Mouse (Mus musculus) heart, postnatal 10 days (tissue): ENCODE data around the gene Obsl1. TPM values are rescaled to one million over a fixed set of nuclear protein-coding genes. Genes with fewer than 3 reads are reported as not detected.

Experiments
- DNase-seq, 2 experiments: peaks; one replicate each; pipeline ENCODE4 v3.0.0; 2021
- intact Hi-C: fragments of 180-260 bp; cut with DNase I; formaldehyde crosslinking; loops from one replicate; pipeline ENCODE4 v1.15.1; 2025
- total RNA-seq, 2 experiments: library from RNA; stranded (reverse); gene quantifications; 2 replicates each; pipeline ENCODE4 v1.2.3; 2021

The Obsl1 gene
- total RNA-seq, 2 experiments from 2014 or later, result 171 to 173 TPM

GRCm38 (mm10) chr1:75521321-75522031 lies 15.2 kb upstream of the Obsl1 start, which contains the start of gene Stk11ip:
Stk11ip (plus strand) TSS chr1:75521529.
- DNase-seq, result peak; percentile 95 to 97
- intact Hi-C loops, result loop anchor here (2.0 kb wide), 1 partner anchor 17 kb away; no protein-coding TSS in a partner anchor

DNA sequence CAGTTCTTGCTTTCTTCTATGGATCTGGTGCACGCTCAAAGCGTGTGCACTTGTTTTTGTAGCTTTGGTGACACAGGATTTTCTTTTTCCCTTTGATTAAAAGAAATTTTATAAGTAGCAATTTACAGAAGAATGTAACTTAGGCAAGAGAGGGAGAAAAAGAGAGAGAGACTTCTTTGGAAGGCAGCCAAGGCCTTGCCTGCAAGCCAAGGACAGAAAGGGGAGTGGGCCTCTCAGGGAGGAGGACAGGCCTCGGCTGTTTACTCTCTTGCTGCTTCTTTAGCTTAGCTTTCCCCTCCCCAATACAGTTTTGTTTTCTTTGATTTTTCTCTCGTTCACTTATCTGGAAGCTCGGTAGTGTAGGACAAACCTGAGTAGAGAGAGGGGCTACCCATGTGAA lies 13.3 kb upstream of the Obsl1 start:
- DNase-seq, result no peak
- intact Hi-C loops, result no loop called here

GRCm38 (mm10) chr1:75518427-75518826 lies 12.2 kb upstream of the Obsl1 start:
- intact Hi-C loops, result no loop called here
- no peak for DNase-seq

DNA sequence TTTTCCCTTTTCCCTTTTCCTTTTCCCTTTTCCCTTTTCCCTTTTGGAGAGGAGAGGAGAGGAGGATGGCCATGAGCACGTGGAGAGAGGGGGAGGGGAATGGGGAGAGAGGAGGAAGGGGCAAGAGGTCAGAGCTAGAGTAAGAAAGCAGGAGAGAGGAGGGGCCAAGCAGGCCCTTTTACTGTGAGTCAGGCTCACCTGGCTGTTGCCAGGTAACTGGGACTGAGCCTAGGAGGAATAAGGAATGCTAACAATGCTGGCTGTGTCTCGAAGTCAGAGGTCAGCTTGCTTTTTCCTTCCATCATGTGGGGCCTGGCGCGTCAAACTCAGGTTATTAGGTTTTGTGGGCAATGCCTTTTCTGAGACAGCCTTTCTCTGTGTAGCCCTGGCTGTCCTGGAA lies 11.7 kb upstream of the Obsl1 start:
- intact Hi-C loops, result no loop called here
- no peak for DNase-seq

- peak in 1 of 2 experiments; percentile 50 for DNase-seq
- intact Hi-C loops, result no loop called here
These were observed 10.6 kb upstream of the Obsl1 start for GRCm38 (mm10) chr1:75516703-75517380.

- DNase-seq, result no peak
- intact Hi-C loops, result no loop called here
These were observed 6.3 kb upstream of the Obsl1 start for GRCm38 (mm10) chr1:75512550-75512949.

DNA sequence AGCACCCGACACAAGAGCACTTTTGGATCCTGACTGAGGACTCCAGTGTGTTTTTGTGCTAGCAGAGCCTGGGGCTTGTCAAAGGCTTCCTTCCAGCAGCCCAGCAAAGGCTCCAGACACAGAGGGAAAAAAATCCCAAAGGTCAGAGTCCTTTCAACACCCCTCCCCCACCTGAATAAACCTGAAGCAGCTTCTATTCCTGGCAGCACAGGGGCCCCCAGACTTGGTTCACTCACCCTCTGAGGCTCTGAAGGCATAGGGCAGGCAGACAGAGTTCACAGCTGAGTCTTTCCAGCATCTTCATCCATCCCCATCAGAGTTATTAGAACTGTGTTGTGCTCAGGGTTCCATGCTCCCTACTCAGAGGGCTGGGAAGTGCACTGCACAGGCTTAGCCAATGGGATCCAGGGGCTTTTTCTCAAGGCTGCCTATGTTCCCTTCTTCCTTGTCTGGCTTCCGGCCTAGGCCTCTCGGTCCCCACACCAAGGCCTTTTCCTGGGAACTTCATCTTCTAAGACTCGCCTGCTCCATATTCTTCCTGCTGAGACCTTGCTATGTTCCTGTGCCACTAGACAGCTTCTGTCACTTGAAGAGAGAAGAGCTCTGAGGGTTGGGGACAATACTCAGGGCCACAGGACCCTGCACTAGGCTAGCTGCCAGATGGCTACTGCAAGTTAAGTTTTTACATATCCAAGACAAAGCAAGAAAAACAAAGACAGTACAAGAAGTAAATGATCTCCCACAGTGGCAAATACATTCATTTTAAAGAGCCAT lies 5.4 kb upstream of the Obsl1 start:
- intact Hi-C loops, result no loop called here
- peak; percentile 67 to 68 for DNase-seq

DNA sequence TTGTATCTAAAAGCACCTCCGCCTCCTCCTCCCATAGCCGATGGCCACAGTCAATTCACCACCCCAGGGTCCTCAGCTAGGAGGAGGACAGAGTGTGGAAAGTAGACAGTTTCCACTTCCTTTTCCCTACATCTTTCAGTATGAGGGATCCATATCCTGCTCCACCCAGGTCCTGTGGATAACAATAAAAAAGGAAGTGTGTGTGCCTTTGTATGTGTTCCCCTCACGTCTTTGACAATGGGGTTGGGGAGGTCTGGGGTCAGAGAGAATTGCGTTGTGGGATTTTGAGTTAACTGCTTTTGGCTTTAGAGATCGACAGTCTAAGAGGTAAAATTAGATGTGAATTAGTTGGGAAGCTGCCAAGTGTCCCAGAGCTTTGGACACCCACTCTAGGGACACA lies 3.9 kb upstream of the Obsl1 start:
- intact Hi-C loops, result no loop called here
- DNase-seq, result peak in 1 of 2 experiments; percentile 51

DNA sequence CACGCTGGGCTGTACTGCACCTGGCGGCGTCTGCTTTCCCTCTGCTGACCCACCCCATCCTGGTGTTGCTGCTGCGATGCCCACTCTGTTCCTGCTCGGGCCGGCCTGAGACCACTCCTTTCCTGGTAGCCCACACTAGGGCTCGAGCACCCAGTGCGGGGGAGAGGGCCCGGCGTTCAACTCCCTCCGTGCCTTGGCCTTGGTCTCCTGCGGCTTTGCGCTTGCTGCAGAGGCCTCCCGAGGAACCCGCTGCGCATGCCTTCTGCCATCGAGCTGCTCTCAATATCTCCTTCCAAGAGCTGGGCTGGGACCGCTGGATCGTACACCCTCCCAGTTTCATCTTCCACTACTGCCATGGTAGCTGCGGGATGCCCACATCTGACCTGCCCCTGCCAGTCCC lies 3.3 kb upstream of the Obsl1 start:
- DNase-seq, result no peak
- intact Hi-C loops, result loop anchor here (5.0 kb wide), 1 partner anchor 38 kb away; the partner anchor contains the start of gene Slc4a3

GRCm38 (mm10) chr1:75507006-75507405 lies 754 bp upstream of the Obsl1 start, which contains the start of gene Inha:
Inha (plus strand) TSS chr1:75507077.
- no peak for DNase-seq
- intact Hi-C loops, result loop anchor here (5.0 kb wide), 1 partner anchor 40 kb away; the partner anchor contains the start of gene Slc4a3

GRCm38 (mm10) chr1:75505159-75505955 lies 895 bp downstream of the Obsl1 start:
- DNase-seq, result peak; percentile 81 to 84
- intact Hi-C loops, result loop anchor here (1.0 to 5.0 kb wide), 3 partner anchors 15 to 54 kb away; partner anchors contain the start of genes Slc4a3 and Stk11ip

- intact Hi-C loops, result loop anchor here (1.0 to 5.0 kb wide), 3 partner anchors 16 to 55 kb away; partner anchors contain the start of genes Slc4a3 and Stk11ip
- DNase-seq, result no peak
These were observed 1.8 kb downstream of the Obsl1 start for GRCm38 (mm10) chr1:75504256-75505045.

- intact Hi-C loops, result no loop called here
- DNase-seq, result no peak
These were observed 2.6 kb downstream of the Obsl1 start for GRCm38 (mm10) chr1:75503651-75503980.

DNA sequence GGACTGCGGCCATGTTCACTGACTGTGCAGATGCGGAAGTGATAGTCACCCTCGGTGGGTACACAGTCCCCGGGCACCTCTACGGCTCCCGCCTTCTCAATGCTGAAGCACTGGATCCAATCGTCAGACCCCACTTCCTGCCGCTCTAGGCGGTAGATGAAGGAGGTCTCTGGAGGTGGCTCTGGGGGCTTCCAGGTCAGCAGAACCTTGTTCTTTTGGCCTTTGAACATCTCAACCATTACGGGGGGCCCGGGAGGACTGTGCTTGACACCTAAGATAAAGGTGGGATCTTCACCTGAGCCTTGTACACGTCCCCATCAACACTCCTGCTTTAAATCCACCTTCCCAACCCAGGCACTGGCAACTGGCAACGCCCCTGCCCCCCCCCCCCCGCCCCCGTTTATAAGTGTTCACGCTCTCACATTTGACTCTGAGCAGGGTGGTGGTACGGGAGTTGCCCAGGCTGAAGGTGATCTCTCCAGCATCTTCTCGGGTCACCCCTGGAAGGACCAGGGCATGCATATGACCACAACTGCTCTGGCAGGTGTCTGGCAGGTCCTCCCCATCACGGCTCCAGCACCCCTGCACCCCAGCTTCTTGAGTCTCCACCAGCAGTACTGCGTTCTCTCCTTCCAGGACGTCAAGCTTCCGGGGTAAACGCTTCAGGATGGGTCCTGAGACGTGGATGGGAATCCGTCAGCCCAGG lies 3.2 kb downstream of the Obsl1 start:
- no peak for DNase-seq
- intact Hi-C loops, result no loop called here

GRCm38 (mm10) chr1:75501905-75502304 lies 4.3 kb downstream of the Obsl1 start:
- intact Hi-C loops, result no loop called here
- DNase-seq, result no peak

DNA sequence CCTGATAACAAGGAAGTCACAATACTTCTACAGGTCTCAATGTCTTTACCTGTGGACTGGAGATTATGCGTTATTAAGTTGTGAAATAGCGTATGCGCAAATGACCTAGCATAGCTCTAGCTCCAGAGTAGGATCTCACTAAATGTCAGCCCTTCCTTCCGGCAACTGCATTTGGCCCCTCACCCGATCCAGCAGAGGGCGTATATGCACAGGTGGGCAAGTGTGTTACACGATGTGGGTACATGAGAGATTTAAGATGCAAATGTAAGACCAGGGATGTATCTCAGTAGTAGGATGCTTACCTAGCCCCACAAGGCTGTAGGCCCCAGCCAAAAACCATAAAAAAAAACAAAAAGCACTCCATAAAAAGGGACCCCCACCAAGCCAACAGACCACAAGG lies 6.8 kb downstream of the Obsl1 start:
- DNase-seq, result no peak
- intact Hi-C loops, result no loop called here

DNA sequence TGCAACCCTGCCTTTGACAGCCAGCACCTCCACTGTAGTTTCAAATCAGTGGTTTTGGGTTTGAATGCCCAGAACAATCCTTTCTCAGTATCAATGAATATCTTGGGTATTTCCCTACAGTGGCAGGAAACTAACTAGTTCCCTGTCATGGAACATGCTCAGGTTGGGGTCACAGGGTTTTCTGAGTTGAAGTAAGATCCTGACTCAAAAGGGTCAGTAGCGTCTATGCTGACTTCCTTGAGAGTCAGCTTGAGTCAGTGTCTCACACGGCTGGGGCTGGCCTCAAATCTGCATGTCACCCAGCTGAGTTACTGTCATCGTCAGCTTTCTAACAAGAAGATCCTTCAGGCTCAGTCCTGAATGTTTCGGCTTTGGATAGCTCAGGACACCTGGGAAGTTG lies 7.4 kb downstream of the Obsl1 start:
- intact Hi-C loops, result no loop called here
- DNase-seq, result no peak

GRCm38 (mm10) chr1:75494878-75495548 lies 11.2 kb downstream of the Obsl1 start:
- intact Hi-C loops, result no loop called here
- no peak for DNase-seq
